Mouse (Mus musculus) 3T3-L1 (cell line): Measurements from ENCODE around the gene 9130213A22Rik.

ENCODE experiments used
- DNase-seq: peaks from one replicate; pipeline ENCODE4 v3.0.0-alpha.2; 2015; ENCODE audit warnings: low read depth, low spot score

The 9130213A22Rik gene

DNA sequence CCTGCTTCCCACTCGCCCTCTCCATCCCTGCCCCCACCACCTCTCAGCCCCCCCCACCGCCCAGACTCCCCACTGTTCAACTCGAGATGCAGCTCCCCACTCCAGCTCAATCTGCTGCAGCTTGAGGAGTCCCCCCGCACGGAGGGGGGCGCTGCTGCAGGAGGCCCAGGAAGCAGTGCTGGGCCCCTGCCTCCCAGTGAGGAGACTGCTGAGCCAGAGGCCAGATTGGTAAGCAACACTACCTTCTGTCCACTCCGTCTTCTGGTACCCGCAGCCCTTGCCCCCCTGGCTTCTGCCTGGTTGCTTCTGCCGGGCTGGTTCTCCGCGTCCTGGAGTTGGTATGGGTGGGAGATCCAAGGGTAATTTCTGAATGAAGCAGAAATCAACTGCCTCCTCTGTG is 15.5 kb downstream of the 9130213A22Rik start:
- DNase-seq, result no peak

DNA sequence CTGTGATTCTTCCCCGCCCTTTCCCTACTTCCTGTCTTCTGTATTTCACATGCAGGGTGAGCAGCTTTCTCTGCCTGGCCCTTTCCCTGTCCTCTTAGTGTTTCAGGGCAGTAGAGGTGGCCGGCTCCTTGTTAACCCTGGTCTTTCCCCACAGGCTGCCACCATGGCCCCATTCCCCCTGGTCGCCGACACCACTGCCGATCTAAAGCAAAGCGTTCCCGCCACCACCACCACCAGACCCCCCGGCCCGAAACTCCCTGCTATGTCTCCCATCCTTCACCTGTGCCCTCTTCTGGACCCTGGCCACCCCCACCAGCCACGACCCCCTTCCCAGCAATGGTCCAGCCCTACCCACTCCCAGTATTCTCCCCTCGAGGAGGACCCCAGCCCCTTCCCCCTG is 16.1 kb downstream of the 9130213A22Rik start:
- no peak for DNase-seq

DNA sequence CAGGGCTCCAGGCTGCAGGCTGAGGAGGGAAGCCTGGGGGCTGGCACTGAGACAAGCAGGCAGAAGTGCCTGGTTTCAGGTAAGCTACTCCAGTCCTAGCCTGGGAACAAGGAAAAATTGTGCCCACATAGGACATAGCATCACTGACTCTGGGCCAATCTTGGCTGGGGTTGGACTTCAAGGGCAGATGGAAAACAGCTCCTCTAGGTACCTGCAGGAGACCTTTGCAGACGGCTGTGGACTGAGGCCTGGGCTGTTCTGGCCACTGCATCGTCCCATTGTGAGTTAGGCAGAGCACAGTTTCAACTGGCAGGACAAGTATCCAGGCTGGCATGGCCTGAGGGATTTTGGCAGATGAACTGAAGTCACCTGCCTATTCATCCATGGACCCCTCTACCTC is 16.6 kb downstream of the 9130213A22Rik start:
- DNase-seq, result no peak

DNA sequence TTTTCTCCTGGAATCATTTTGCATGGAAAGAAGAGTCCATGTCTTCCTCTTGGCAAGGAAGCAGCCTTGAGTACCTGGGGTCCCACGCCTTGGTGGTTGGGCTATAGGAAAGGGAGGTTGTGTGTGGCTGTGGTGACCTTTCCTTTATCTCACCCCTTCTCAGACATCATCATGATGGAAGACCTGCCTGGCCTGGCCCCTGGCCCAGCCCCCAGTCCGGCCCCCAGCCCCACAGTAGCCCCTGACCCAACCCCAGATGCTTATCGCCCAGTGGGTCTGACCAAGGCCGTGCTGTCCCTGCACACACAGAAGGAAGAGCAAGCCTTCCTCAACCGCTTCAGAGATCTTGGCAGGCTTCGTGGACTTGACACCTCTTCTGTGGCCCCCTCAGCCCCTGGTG is 17.2 kb downstream of the 9130213A22Rik start:
- DNase-seq, result no peak

DNA sequence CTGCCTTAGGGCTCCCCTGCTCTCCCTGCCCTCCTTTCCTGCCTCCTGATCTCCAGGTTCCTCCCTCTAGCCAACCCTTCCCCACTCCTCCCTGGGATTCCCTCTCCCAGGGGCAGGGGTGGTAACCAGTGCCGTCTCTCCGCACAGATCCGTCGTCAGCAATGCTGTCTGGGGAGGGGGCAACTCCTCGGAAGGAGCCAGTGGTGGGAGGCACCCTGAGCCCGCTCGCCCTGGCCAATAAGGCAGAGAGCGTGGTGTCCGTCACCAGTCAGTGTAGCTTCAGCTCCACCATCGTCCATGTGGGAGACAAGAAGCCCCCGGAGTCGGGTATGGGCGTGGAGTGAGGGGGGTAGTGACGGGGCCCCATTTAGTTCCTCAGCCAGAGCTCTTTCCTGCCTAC is 17.9 kb downstream of the 9130213A22Rik start:
- no peak for DNase-seq

DNA sequence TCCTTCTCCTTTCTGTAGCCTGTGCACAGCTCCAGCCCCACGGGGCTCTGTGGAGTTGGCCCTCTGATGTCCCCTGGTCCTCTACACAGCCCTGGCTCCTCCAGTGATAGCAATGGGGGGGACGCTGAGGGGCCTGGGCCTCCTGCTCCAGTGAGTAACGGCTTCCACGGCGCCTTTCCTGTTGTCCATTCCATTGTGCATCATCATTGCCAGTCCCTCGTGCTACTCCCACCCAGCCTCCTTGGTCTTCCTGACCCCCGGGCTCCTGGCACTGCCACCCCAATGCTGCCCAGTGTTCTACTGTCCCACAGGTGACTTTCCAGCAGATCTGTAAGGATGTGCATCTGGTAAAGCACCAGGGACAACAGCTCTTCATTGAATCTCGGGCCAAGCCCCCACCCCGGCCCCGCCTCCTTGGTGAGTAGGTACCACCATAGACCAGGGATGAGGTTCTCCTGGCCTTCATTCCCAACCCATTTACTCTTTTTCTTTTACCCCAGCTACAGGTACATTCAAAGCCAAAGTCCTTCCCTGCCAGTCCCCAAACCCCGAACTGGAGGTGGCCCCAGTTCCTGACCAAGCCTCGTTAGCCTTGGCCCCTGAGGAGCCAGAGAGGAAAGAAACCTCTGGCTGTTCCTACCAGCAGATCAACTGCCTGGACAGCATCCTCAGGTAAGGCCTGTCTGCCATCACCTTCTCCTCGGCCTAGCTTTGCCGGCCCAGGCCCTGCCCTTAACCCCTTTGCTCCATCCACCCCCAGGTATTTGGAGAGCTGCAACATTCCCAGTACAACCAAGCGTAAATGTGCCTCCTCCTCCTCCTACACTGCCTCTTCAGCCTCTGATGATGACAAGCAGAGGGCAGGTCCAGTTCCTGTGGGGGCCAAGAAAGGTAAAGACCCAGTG is 18.6 kb downstream of the 9130213A22Rik start:
- DNase-seq, result no peak

DNA sequence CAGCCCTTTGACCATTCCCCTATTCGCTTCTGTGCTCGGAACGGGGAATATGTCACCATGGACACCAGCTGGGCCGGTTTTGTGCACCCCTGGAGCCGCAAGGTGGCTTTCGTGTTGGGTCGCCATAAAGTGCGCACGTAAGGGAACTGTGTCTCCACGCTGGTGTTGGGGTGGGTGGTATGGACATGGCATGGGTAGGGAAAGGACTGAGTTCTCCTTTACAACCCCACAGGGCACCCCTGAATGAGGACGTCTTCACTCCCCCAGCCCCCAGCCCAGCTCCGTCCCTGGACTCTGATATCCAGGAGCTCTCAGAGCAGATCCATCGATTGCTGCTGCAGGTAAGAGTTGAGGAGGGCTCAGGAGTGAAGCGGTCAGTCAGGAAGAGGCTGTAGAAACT is 19.3 kb downstream of the 9130213A22Rik start:
- no peak for DNase-seq

DNA sequence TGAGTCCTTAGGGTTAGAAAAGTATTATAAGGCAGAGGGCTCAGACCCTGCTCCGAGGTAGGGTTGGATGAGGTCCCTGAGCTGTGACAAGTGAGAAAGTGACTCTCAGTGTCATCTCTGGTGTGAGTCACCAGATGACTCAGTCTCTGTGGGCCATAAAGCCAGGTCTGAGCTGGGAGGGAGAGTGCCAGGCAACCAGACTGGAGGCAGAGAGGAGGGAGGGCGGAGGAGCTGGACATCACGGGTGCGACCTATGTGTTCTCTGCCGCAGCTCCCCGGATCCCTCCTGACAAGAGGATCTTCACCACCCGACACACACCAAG is 20.0 kb downstream of the 9130213A22Rik start:
- peak; percentile 78 for DNase-seq

DNA sequence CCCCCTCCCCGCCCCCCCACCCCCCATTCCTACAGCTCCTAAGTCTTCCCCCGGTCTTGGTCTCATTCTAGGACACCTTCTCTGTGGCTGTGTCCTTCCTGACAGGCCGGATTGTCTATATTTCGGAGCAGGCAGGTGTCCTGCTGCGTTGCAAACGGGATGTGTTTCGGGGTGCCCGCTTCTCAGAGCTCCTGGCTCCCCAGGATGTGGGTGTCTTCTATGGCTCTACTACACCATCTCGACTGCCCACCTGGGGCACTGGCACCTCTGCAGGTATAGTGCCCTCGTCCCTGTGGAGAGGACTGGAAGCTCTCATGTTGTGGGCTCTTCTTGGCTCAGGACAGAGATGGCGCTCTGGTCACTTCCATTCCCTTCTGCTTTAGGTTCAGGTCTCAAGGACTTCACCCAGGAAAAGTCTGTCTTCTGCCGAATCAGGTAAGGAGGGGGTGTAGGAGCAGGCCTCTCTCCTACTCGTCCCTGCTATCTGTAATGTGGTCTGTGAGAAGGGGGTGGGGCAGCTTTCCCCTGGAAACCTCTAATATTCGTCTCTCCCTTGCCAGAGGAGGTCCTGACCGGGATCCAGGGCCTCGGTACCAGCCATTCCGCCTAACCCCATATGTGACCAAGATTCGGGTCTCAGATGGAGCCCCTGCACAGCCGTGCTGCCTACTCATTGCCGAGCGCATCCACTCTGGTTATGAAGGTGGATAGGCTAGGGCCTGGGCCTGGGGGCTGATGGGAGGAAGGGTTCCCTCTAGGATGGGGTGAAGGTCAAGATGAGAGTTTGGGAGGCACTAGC is 20.6 kb downstream of the 9130213A22Rik start:
- no peak for DNase-seq

DNA sequence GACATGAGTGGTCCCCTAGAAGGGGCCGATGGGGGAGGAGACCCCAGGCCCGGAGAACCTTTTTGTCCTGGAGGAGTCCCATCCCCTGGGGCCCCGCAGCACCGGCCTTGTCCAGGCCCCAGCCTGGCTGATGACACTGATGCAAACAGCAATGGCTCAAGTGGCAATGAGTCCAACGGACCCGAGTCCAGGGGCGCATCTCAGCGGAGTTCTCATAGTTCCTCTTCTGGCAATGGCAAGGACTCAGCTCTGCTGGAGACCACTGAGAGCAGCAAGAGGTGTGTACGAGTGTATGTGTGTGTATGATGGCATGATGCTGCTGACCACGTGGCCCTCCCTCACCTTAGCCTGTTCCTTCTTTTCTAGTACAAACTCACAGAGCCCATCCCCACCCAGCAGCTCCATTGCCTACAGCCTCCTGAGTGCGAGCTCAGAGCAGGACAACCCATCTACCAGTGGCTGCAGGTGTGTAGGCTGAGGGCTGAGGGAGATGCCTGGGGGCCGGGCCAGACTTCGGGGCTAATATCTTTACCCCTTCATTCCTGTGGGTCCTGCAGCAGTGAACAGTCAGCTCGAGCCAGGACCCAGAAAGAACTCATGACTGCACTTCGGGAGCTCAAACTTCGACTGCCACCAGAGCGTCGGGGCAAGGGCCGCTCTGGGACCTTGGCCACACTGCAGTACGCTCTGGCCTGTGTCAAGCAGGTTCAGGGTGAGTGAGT is 21.6 kb downstream of the 9130213A22Rik start:
- DNase-seq, result no peak

DNA sequence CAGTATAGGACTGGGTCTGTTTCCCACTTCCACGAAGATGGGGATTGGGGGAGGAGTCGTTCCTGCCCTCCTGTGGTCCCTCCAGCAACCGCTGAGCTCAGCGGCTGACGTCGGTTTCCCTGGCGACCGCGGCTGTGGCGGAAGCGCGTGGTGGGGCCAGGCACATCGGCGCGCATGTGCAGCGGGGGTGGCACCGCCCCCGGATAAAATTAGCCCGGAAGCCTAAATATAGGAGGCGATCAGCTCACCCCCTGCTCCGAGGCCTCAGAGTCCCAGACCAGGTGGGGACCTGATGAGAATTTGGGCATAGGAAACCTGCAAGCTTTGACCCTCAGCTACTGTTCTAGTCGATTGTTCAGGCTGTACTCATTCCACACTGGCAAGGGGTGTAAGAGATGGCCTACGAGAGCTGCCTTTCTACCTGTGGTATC is 22.5 kb downstream of the 9130213A22Rik start:
- peak; percentile 93 for DNase-seq

DNA sequence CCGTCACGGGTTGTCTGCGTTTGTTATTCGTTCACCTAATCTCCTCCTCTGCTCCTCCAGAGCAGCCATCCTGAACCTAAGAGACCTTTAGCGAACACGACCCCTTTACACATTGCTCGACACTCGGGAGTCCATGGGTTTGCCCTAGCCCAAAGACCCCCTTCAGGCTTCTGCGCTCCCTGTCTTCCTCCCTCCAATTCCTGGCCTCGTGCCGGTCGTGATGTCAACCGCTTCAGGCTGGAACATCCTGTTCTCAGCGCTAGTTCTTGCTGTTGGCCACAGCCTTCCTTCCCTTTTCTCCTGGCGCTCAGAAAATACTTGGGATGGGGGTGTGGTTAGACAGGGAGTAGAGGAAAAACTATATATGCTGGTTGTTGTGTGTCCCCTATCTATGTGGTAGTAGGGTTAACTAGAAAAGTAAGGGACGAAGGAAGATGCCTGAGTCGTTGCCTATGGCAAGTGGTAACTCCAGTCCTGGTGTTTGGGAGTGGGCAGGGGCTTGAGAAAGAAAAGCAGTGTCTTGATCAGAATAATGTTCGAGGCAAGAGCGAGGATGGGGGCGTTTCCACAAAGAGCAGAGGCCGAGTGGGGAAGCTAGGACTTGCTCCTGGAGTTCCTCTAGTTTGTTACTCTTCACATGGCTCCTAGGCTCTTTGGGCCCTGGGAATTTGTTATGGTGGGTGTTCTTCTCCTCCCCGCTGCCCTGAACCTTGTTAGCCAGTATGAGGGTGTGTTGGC is 23.0 kb downstream of the 9130213A22Rik start:
- peak; percentile 80 for DNase-seq

DNA sequence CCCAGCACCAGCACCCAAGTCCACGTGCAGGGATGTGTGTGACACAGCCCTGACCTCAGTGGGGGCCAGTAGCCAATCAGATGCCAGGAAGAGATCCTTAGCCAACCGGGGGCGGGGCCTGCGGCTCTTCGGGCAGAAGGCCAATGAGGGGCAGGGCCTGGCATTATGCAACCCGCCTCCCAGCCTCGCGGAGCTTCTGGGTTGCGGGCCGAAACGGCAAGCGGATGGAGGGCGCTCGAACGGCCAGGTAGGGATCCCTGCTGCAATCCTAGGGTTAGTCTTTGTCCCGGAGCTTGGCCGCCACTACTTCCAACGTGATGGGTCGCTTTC is 23.7 kb downstream of the 9130213A22Rik start:
- peak; percentile 96 for DNase-seq

DNA sequence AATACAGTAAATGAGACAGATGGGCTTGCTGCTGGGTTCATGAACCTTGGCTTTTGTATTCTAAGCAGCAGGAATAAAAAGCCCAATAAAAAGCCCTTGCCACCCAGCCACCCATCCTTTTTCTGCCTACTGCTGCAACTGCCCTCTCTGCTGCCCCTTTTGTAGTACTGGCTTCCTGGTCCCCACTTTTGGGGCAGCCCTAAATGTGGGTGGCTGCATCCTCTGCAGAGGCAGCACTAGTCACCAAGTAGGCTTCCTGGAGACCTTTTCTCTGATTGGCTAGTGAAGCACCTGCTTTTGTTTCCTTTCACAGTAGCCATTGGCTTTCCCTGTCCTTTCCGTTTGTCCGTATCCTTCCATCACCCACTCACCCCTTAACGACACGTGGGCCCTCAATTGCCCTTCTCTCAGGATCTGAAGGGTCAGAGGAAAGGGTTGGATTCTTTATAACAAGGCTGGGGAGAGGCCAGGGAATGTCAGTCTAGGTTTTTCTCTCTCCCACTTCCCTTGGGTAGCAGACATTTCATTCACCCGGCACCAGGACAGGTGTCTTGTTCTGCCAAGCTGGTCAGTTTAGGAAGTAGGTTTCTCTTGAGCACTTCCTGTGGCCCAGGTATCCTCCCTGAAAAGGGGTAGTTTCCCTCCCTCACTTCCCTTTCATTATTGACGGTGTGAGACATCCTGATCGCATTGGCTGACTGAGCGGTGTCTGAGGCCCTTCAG is 24.2 kb downstream of the 9130213A22Rik start:
- DNase-seq, result no peak

DNA sequence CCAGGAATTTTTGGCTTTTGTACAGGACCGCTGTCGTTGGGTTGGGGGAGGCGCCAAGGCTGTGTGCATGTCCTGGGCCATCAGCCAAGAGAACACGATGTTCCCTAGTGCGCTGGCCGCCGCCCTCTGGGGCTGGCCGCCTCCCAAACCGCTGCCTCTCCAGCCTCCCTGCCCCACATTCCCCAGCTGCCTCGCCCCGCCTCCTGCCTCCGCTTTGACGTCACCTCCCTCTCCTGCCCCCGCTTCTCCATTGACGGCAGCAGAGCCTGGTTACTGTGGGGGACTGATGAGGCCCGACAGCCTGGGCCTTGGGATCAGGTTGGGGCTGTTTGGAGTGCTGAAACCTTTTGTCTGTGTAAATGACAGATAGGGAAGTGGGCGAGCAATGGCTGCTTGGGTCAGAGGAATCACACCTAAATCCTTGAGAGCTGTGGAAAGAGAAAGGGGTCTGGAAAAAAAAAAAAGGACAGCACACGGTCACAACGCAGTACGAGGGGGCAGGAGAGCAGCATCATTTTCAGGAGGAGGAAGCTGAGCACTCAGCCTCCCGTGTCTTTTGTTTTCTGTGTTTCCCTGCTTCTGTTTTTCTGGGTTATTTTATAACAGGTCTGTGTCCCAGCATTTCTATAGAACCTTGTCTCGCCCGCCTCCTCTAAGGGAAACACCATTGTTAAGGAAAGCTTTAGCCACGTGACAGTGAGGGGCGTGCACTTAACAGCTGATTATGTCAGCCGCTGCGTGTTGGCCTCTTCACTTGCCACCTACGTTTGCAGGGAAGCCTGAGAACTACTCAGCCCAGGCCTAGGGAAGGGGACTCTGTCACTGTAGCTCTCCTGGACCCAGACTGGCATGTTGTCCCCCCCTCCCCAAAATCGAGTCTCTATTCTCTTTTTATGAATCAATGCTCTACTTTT is 25.1 kb downstream of the 9130213A22Rik start:
- peak; percentile 98 for DNase-seq

DNA sequence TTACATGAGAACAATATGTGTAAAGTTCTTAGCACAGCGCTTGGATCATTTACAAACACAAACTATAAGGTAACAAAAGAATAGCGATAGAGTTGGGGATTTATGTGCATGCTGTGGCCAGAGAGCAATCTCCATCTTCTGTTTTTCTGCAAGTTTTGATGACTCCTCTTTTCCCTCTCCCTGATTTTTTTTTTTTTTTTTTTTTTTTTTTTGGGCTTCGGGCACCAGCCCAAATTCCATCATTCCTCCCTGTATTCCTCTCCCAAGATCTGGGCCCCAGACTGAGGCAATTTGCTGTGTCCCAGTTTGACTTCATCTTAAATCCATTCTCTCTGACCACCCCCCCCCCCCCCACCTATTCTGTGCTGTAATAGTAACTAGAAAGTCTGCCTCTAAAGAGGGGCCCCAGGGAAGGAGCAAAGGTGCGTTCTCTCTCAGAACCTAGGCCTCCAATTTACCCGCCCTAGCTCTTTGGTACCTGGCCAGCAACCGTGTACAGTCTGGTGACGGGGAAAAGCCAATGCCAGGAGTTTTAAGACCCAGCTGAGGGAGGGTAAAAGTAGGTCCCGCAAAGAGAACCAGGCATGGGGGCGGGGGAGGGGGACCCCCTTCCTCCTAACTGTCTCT is 25.9 kb downstream of the 9130213A22Rik start:
- peak; percentile 88 for DNase-seq

DNA sequence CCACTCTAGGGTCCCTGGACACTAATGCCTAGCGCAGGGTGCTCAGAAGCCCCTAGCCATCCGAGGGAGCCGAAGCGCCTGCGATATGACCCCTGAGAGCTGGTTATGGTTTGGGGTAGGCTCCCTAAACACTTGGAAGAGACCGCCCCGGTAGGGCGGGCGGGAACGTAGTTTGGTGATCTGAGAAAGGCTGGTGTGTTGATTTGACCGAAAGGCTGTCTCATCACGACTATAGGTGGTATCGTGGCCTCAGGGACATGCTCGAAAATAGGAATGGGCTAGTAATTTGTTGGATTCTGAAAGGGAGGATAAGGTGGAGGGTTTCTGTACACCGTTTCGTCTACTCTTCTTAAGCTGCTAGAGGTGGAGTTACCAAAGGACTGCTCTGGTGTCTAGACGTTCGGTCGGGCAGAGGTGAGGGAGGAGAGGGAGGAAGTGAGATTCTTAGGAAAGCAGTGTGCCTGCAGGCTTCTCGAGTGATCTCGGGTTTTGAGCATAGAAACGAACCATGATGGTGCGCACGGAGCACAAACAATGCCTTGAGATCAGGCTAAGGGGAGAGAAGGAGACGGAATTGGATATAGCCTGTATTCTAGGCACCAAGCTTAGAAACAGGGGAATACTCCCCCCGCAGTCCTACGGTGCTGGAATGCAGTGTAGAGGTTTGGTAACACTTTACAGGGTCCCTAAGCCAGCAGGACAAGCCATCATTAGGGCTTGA is 26.7 kb downstream of the 9130213A22Rik start:
- DNase-seq, result peak; percentile 72

DNA sequence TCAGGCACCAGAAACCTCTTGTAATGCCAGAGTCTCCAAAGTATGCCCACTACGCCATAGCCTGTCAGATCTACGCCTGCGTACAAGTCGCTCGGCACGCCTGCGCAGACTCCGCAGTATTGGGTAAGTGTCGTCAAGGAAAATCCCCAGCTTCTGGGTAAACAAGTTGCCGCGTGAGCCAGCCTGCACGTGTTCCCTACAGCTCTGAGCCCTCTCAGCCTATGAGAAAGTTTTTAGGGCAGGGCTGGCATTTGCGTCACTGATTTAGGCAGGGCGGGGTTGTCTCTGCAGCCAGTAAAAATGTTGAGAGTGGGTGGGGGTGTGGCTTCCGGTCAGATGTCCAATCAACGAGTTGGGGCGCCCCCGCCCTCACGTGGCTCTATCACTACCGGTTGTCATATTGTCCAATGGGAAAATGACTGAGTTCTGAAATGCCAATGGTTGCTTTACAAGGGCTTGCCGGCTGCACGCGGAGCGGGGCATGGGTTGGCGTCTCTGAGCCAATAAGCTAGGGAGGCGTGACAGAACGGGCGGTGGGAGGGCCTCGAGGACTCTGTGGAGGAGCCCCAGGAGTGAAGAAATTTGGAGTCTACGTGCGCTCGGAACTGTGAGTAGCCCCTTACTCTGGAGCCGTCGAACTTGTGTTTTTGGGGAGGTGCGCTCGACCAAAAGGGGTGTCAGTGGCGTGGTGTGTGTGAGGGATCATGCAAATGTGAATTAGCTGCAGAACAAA is 27.5 kb downstream of the 9130213A22Rik start, which contains the start of gene Per1:
TSS of gene Per1 (plus strand) at position 521 of the 733 bp plus-strand sequence.
- DNase-seq, result peak; percentile 100
